Mouse (Mus musculus): ENCODE measurements around the gene Hist1h1e.
"Not testable (repeated sequence)": the region's sequence is repeated elsewhere in the genome, so short reads cannot be mapped to it uniquely, and the experiment has no call there.

The Hist1h1e gene

DNA sequence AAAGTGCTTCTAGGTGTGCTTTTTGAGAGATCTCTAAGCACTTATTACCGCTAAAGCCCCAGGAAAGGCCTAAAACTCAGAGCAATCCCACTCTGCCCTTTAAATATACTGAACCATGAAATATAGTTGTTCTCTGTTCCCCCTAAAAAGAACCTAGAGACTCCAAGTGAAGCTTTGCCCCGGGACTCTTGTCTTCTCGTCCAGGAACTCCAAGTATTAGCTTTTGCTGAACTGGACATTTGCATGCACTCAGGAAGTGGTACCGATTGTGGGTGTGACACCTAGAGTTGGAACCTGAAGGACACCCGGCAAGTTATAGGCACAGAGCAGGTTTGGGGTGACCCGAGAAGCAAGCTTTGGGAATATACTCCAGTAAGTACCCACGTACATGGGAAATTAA lies 31.2 kb downstream of the Hist1h1e start:
- DNase-seq: no peak

DNA sequence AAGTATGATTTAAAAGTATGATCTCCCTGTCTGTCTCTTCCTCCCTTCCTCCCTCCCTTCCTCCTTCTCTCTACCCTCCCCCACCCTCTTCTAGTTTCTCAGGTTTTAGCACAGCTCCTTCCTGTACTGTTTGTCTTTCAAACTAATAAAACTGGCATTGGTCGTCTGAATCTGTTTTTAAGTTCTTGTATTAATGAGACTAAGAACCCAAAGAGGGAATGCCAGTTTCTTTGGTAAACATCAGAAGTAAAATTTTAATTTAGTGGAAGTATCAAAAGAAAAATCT lies 35.5 kb downstream of the Hist1h1e start:
- DNase-seq: no peak

DNA sequence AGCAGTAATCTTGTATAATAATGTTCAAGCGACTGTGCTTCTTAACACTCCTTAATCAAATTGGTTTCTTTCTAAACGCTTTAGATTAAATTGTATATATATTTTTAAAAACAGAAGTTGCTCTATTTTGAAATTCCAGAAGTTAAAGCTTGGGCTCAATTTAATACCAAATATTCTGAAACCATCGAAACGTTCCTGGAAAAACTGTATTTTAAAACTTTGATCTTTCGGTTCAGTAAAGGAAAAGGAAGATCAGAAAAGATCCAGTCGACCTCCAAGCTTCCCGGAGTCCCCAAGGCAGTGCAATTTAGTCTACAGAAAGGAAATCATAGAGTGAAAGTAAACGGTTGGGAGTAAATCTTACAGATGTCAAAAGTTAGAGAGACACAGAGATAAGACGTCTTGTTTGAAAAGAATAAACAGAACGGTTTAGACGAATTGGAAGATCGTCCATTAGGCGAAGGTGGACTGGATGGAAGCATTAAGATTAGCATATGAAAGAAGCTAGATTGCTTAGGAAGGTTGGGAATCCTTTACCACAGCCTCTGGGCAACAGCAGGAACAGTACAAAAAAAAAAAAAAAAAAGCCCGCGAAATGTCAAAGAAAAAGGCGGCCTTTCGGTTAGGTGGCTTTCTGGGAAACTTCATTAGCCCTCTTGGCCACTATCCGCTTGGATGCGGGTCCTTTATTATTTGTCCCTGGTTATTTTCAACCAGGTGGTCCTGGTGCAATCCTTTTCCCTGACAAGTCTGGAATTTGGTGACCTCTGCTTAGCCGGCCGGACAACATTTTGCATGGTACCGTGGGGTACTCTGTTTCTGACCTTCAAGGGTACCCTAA lies 36.0 kb downstream of the Hist1h1e start:
- DNase-seq: peak in 1 of 2 experiments; percentile 22

DNA sequence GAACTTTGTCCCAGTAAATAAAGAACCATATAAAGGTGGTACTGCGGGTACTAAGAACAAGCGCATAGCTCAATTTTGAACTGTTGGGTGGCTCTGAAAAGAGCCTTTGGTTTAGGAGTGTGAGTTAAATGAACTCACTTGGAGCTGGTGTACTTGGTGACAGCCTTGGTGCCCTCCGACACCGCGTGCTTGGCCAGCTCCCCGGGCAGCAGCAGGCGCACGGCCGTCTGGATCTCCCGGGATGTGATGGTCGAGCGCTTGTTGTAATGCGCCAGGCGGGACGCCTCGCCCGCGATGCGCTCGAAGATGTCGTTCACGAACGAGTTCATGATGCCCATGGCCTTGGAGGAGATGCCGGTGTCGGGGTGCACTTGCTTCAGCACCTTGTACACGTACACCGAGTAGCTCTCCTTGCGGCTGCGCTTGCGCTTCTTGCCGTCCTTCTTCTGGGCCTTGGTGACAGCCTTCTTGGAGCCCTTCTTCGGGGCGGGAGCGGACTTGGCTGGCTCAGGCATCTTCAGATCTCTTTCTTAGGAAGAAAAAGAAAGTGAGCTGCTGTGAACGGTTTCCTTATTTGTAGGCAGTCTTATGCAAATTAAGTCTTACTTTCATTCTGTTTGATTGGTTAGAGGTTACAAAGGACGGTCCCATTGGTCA lies 36.8 kb downstream of the Hist1h1e start:
- DNase-seq: peak; percentile 71 to 77

DNA sequence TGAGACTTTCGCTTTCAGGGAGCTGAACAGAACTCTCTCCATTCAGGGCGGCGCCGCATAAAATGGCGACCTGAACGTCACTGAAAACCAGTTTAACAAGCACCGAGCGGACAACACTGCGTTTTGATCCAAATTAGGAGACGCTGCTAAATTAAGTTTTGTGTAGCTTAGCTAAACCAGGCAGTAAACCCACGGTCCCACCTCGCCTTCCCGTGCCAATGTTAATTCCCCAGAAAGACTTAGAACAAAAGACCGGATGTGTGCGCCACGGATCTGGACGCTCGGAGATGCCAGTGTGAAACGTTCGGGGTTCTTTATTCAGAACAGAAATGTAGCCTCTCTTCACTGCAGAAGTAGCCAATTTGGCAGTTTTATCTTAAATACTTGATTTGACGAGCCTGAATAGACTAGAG lies 37.3 kb downstream of the Hist1h1e start:
- DNase-seq: peak; percentile 82 to 85

DNA sequence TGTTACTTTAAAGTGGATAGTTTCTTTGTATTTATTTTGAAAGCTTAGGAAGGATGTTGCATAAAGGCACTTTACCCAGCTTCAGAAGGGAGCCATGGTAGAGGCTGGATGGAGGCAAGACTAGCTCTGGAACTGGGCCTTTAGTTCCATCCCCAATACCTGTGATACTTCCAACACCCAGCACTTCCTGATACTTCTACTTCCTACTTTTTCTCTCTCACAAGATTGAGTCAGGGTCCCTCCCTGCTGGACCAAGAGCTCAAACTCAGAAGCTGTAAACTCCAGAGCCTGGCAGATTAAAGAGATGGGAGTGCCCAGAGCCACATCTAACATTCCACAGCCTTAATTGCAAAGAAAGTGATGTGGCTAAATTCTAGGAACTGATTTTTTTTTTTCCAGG lies 38.0 kb downstream of the Hist1h1e start:
- peak in 1 of 2 experiments; percentile 37 for DNase-seq

DNA sequence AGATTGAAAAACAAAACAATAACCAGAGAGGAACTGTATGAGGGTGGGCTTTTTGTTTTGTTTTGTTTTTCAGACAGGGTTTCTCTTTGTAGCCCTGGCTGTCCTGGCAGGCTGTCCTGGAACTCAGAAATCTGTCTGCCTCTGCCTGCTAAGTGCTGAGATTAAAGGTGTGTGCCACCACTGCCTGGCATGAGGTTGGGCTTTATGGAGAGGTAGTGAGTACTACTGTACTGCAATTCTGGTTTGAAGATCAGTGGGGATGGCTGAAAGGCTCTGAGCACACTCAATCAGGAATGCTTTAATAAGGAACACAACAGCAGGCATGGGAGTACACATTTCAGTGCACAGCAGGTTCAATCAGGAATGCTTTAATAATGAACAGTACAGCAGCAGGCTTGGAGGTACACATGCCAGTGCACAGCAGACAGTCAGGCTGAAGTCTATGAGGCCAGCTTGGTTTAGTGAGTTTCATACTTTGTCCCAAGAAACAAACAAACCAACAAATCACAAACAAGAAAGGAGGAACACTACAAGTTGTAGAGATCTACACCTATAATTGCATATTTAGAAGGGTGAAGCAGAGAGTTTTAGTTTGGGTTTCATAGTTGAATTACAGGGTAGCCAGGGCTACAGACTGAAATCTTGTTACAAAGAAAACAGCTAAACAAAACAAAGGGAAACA lies 38.8 kb downstream of the Hist1h1e start:
- no peak for DNase-seq

DNA sequence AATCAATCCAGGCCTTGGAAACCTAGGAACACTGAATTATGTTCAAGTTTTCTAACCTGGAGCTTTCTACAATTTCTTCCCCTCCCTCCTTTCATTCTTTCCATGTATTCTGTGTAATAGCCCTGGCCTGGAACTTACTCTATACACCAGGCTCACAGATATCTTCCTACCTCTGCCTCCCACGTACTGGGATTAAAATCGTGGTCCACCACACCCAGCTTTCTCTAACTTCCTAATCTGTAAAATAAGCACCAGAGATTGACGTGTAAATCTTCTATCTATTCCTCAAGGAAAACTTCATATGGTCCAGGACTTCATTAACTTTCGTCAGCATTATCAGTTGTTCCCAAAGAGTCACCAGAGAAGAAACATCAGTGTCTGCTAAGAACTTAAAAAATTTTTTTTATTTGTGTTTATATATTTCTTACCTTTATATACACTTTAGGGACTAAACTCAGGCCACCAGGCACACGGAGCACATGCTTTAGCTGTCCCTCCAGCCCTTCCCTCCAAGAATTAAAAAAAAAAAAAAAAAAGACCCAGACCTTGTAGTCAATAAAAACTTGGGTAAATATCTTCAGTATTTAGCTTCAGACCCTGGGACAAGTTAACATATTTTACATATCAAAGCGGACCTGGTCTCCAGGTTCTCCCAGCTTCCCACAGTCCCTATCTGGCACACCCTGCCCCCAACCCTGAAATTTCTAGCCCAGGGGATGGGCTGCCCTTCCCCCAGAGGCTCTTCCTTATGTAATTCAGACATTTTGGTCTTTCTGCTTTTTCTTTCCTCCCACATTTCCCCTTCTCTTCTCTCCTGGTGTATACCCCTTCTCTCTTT lies 39.9 kb downstream of the Hist1h1e start:
- DNase-seq: no peak

DNA sequence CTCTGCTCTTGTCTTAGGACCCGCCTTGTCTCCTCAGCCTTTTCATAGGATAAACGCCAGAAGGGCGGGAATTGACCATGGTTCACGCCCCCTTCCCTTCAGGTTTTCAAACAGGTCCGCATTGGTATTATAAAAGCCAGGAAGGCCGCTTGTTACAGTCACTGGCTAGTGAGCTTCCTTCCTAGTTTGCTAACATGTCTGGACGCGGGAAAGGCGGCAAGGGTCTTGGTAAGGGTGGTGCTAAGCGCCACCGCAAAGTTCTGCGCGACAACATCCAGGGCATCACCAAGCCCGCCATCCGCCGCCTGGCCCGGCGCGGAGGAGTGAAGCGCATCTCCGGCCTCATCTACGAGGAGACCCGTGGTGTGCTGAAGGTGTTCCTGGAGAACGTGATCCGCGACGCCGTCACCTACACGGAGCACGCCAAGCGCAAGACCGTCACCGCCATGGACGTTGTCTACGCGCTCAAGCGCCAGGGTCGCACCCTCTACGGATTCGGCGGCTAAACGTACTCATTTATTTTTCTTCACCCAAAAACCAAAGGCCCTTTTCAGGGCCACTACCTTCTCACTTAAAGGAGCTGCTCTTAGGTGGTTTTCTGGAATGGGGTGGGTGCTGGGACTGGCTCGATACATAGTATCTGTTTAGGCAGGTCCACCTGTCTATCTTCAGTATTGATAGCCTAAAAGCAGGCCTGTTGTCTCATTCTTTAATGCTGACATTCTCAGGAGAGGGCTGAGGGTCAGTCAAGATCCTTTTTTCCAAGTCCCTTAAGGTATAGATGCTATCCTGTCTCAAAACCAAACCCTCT lies 40.7 kb downstream of the Hist1h1e start, which contains the start of gene Hist1h4d:
Gene Hist1h4d (plus strand): TSS at position 191 of the 811 bp plus-strand sequence.
- DNase-seq: peak; percentile 92 to 94

DNA sequence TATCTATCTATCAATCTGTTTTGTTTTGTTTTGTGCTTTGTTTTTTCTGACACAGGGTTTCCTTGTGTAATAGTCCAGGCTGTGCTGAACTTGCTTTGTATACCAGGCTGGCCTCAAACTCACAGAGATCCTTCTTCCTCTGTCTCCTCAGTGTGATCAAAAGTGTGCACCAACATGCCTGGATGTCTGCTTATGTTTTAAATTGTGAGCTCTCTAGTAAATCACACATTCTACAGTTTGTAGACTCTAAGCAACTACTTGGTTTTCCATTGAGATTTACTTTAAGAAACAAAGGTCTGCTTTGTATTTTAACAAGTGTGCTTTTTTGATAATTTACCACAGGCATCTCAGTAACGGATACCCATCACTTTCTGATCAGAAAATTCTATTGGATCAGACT lies 44.5 kb downstream of the Hist1h1e start:
- DNase-seq: no peak

DNA sequence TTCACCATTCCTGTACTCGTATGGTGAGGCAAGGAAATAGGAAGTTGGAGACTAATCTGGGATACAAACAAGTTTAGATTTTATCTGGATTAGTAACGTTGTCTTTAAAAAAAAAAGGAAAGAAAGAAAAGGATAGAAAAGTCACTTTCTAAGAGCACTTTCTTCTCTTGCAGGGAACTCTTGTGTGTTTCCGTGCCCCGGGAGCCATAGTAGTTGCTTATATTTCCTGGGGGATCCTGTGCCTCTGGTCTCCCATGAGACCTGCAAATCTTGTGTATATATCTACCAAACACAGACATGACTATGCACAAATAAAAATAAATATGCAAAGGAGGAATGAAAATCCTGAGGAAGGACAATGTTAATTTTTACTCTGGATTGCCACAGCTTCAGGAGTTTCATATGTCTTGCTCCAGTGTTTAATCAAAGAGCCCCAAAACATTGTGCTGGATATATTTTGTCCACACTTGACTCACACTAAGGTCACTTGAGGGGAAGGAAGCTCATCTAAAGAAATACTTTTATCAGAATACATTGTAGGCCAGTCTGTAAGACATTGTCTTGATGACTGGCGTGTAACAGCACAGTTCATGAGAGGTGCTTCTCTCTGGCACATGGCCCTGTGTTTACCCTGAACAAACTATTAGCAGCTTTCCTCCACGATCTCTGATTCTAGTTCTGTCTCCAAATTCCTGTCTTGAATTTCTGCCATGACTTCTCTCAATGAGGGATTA lies 45.3 kb downstream of the Hist1h1e start:
- no peak for DNase-seq

DNA sequence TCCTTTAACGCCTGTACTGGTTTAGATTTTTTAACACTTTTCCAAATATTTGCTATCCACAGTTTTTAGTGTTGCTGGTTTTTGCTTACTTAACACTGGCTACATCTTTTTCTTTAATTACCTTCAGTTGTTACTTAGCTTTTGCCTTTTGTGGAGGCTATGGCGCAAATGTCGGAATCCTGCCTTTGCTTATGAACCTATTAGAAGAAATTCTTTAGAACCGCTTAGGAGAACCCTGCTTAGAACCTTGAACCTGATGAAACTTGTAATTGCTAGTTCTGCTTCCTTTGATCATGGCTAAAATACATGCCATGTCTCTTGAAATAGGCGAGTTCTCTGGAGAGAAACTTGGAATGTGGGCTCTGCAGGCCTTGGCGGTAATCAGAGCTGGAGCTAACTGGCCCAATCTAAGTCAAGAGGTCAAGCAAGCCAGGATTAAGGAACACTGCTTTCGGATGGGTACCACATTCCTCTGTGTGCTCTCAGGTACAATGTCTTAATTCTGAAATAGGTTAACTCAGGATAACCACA lies 45.9 kb downstream of the Hist1h1e start:
- DNase-seq: peak in 1 of 2 experiments; percentile 22

DNA sequence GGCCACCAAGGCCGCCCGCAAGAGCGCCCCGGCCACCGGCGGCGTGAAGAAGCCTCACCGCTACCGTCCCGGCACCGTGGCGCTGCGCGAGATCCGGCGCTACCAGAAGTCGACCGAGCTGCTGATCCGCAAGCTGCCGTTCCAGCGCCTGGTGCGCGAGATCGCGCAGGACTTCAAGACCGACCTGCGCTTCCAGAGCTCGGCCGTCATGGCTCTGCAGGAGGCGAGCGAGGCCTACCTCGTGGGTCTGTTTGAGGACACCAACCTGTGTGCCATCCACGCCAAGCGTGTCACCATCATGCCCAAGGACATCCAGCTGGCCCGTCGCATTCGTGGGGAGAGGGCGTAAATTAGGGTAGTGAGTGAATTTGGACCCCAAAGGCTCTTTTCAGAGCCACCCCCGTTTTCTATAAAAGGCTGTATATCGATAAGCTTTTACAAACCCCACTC lies 46.5 kb downstream of the Hist1h1e start:
- DNase-seq: peak in 1 of 2 experiments; percentile 39

DNA sequence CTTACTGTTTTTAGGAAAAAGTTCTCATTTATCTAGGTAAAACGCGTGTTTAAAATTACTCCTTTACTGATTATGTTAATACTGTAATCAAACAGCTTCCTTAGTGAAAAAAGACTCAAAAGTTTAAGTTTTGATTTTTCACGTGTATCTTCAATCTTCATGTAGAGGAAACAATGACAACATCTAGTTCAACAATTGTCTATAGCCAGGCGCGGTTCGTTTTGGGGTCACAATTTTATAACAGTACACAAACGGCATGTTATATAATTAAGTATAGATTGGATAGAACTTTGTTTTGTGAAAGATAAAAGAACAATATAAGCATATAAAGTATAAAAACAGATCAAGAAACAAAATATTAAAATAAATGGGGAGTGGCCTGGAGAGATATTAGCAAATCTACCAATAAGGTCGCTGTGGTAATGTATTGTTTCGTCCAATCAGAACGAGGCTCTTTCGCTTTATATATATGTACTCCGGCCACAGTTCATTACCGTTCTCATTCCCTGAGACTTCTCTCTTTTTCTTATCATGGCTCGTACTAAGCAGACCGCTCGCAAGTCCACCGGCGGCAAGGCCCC lies 47.0 kb downstream of the Hist1h1e start, which contains the start of gene Hist1h3d:
Gene Hist1h3d (plus strand): TSS at position 493 of the 581 bp plus-strand sequence.
- DNase-seq: peak in 1 of 2 experiments; percentile 66

DNA sequence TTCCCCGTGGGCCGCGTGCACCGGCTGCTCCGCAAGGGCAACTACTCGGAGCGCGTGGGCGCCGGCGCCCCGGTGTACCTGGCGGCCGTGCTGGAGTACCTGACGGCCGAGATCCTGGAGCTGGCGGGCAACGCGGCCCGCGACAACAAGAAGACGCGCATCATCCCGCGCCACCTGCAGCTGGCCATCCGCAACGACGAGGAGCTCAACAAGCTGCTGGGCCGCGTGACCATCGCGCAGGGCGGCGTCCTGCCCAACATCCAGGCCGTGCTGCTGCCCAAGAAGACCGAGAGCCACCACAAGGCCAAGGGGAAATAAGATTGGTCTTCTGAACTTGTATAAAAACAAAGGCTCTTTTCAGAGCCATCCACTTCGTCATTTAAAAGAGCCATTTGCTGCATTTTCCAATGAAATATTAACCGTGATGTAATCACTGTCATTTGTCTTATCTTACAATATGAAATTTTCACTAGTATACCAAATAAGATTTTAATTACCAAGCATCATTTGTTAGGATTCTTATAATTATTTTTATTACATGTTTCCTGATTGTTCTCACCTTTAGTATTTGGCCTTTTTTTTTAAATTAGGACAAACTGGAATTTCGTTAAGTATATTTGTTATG lies 47.7 kb downstream of the Hist1h1e start:
- DNase-seq: not testable (repeated sequence)

DNA sequence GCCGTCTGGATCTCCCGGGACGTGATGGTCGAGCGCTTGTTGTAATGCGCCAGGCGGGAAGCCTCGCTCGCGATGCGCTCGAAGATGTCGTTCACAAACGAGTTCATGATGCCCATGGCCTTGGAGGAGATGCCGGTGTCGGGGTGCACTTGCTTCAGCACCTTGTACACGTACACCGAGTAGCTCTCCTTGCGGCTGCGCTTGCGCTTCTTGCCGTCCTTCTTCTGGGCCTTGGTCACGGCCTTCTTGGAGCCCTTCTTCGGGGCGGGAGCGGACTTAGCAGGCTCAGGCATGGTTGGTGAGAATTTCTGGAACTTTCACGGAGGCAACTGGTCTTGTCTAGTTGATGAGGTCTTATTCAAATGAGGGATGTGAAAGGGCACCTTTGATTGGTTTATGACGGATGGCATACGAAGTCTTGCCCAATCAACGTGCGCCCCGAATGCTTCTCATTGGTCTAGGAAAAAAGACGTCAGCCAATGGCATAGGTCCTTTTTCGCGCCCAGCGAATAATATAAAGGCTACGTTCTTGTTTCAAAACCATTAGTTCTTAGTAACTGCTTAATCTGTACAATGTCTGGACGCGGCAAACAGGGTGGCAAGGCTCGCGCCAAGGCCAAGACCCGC lies 48.3 kb downstream of the Hist1h1e start, which contains the start of the genes Hist1h2bf and Hist1h2ad:
Gene Hist1h2bf (minus strand): TSS at position 299 of the 627 bp plus-strand sequence.
Gene Hist1h2ad (plus strand): TSS at position 484 of the 627 bp plus-strand sequence.
- peak; percentile 88 to 94 for DNase-seq

DNA sequence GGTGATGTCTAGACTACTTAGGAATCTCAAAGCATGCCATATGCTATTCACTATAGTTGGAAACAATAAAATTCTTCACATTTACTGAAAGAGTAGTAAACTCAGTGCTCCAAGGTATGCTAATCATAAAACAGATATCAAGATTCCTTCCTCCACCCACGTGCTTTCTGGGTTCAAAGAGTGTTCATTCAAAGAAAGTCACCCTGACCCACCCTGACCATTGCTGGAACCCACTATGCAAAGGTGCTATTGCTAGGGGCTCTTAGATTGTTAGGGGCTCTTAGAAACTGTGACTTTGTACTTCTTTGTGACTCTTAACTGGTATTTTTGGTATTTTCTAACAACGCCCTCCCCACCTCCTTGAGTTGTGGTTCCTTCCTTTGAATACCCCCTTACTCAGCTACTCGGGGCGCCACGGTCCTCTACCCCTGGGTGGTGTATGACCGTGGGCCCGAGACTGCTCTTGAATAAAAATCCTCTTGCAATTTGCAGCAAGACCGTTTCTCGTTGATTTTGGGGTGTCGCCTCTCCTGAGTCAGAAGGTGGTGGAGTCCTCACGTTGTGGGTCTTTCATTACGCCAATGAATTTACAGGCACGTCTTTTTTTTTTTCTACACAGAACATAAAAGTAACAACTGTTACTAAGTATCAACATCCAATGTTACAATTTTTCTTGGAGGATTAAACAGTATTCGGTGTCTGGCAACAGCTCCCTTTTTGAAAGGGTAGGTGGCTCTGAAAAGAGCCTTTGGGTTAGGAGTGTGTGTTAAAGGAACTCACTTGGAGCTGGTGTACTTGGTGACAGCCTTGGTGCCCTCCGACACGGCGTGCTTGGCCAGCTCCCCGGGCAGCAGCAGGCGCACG lies 49.1 kb downstream of the Hist1h1e start:
- DNase-seq: peak in 1 of 2 experiments; percentile 18

Measured in kidney, postnatal 4 days (tissue).